Mouse (Mus musculus) brain, embryonic 14.5 days (tissue): Measurements from ENCODE around the gene Rpf1.

Source experiments
- CTCF ChIP-seq: fragments of 200-500 bp; IDR thresholded peaks from 2 replicates; pipeline ENCODE4 v1.5.1; 2012; ENCODE audit warnings: inconsistent platforms, mild to moderate bottlenecking, moderate library complexity, borderline replicate concordance; ENCODE audit not compliant: insufficient read depth, insufficient read length; ENCODE audit errors: extremely low read depth
- POLR2A ChIP-seq: fragments of 200-500 bp; IDR thresholded peaks from 2 replicates; pipeline ENCODE4 v1.6.1; 2012; ENCODE audit warnings: mild to moderate bottlenecking, inconsistent platforms, borderline replicate concordance; ENCODE audit not compliant: poor library complexity, insufficient read depth, insufficient read length, severe bottlenecking; ENCODE audit errors: extremely low read depth

- TF ChIP-seq POLR2A (peak; percentile 40; the same call in 1 of the 2 replicates), CTCF (no peak)
These were observed at the start of gene Rpf1 for GRCm38 (mm10) chr3:146520798-146521651.
